Mouse (Mus musculus) bone marrow macrophage, adult 2 months (primary cell): ENCODE measurements around the gene Alyref.

Experiments
- CTCF ChIP-seq: IDR thresholded peaks from 2 replicates; pipeline ENCODE4 v1.5.1; 2012; ENCODE audit warnings: low read depth, mild to moderate bottlenecking, low read length, moderate library complexity
- POLR2A ChIP-seq: IDR thresholded peaks from 2 replicates; pipeline ENCODE4 v1.6.1; 2012; ENCODE audit warnings: mild to moderate bottlenecking, low read depth, low read length, borderline replicate concordance

DNA sequence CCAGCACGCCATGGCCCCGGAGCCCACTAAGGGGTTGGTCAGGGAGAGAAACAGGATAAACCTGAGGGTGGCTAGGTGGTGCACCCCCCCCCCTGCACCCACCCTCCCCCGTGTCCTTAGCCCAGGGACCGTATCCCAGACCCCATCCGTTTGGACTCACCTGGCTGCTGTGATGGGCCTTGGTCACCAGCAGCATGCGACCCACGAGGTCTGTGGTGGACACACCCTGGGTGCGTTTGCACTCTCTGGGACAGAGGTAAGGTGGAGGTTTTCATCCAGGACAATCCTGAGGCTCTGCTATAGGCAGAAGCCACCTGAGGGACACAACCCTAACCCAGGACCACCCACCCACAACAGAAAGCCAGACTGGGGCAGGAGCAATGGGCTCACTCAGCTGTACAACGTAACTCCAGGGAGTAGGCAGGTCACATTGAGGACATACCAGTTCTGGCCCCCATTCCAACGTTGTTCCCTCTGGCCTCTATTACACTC lies 15.4 kb upstream of the Alyref start:
- TF ChIP-seq CTCF, result no peak
- TF ChIP-seq POLR2A, result no peak
